Mouse (Mus musculus): Measurements from ENCODE around the gene Ppp1r13l.

Gene Ppp1r13l

DNA sequence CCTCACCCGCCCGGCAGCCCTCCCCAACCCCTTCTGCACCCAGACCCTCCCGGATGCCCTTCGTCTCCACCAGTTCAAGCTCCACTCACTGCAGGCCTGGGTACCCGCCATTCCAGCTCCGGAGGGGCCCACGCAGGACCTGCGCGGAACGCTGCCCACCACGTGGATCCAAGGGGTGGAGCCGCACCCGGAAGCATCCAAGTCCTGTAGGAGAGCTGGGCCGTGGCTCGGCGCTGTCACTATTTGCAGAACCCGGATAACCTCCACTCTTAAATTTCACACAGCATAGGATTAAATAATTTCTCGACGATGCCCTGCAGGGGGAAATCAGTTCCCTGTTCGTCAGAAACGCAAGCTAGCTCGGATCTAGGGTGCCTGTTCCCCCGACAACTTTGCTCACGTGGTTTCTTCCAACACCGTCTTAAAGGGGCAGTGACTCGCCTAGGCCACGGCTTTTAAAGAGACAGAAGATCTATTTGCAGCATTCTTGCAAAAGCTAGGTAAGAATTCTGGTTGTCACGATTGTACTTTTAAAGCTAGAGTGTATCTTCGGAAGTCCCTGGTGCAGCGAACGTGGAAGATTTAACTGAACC lies at the start of gene Ppp1r13l, which contains the start of gene Cd3eap:
Ppp1r13l (plus strand) TSS at position 451 of the 593 bp plus-strand sequence.
Cd3eap (minus strand) TSS at position 185 of the 593 bp plus-strand sequence.
- DNase-seq, result peak; percentile 89

DNA sequence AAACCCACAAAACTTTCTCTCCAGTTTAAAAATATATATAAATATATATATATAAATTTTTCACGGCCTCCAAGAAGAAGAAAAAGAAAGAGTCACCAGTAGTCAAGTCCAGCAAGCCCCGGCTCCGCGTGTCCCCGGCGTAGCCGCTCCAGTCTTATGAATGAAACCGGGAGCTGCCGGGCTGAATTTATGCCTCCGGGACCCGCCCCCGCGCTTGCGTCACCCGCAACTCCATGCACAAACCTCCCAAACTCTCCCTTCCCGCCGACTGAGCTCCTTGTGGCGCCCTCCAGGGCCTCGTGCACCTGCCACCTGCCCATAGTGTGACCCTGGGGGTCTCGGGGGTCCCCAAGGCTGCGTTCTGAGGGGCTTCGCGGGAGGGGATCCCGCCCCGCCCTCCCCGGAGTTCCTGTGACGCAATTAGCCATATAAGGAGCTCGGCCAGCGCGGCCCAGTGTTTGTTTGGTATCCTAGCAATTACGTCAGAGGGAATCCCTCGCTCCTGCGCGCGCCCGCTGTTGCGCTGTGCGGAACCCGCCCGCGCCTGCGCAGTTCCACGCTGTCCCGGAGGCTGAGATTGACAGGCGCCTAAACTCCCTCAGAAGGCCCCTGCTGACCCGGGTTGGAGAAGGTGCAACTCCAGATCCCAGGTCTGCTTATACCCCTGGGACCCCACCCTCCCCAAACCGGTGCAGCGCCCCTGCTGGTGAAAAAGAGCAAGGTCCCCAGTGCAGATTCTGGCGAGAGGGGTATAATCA lies 49.5 kb upstream of the Ppp1r13l start, which contains the start of gene Fosb:
Fosb (minus strand) TSS at position 168 of the 758 bp plus-strand sequence.
- DNase-seq, result peak; percentile 95

GRCm38 (mm10) chr7:19311991-19312390 lies 47.6 kb upstream of the Ppp1r13l start:
- DNase-seq, result no peak

DNA sequence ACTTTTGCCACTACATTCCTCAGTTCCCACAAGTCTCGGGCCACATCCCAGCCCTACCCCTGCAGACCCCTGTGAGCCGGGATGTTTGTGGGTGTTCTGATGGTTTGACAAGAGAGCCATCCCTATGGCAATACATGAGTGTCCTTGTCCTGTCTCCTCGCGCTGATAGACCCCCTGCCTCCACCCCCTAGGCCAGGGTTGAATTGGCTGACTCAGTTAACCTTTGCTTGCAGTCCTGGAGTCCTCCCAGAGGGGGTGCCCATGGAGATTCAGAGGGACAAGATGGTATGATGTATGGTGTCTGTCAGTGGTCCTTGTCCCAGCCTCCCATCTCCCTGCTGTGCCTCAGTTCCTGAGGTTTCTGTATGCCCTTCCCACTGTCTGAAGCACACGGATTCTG lies 45.5 kb upstream of the Ppp1r13l start:
- no peak for DNase-seq

GRCm38 (mm10) chr7:19316451-19317161 lies 42.9 kb upstream of the Ppp1r13l start:
- no peak for DNase-seq

DNA sequence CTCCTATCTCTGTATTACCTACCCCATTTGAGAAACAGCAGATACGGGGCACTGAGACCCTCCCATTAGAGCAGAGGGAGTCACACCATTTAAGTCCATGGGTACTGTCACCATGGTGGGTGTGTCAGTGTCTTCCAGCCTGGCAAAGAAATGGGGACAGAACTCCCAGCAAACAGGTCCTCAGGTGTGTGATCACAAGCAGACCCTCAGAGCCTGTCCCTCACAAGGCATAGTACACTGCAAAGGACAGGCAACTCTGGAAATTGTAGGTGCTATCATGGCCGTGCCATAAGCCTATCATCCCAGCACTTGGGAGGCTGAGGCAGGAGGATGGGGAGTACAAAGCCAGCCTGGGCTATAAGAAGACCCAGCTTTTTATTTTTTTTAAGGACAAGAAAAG lies 41.3 kb upstream of the Ppp1r13l start:
- DNase-seq, result no peak

DNA sequence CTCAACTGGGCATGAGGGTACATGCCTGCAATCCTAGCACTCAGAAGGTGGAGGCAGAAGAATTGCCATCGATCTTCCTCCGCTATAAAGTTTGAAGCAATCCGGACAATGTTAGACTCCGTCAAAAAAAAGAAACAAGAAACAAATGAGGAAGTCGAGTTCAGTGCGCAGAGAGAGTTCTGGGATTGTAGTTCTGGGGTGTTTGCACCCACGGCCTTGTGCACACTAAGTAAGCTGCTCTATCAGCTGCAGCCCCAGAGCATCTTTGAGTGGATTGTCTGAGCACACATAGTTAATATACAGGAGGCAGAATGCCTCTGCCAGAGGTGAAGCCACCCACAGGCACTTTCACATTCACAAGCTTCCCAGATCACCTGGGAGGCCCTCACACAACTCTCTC lies 40.9 kb upstream of the Ppp1r13l start:
- no peak for DNase-seq

DNA sequence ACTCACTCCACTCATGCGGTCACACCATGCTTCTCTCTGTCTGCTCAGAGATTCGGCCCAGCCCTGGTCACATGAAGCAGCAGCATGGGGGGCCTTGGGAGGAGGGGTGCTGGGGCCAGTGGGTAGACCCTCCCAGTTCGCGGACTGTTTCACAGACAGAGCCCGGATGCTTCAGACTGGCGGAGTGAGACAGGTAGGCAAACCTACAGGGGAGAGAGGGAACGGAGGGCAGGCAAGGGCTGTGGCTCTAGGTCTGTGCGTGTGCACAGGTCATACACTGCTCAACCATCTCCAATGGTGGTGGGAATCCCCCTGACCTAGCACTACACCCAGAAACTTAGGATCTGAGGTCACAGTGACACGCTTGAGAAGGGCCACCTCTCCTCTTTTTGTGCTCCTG lies 40.1 kb upstream of the Ppp1r13l start:
- no peak for DNase-seq

- peak; percentile 89 for DNase-seq
Measured at GRCm38 (mm10) chr7:19319906-19320305, 39.6 kb upstream of the Ppp1r13l start.

GRCm38 (mm10) chr7:19320637-19321036 lies 38.9 kb upstream of the Ppp1r13l start:
- DNase-seq, result no peak

DNA sequence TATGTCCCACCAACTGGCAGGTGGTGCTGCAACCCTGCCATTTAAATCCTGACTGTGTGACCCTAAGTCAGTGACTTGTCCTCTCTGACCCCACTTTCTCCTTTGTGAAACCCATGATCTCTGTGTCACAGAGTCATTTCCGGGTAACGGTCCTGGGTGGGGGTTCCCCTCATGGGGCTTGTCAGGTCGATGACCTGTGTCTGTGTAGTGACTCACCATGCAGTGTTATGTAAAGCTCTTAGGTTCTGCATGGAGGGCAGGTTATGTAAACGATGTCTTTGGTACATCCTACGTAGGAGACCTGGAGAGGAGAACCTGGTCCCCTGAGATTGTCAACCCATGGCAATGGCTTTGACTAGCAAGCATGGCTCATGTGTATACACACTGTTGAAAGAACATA lies 38.1 kb upstream of the Ppp1r13l start:
- DNase-seq, result no peak

GRCm38 (mm10) chr7:19322489-19322888 lies 37.1 kb upstream of the Ppp1r13l start:
- DNase-seq, result no peak

DNA sequence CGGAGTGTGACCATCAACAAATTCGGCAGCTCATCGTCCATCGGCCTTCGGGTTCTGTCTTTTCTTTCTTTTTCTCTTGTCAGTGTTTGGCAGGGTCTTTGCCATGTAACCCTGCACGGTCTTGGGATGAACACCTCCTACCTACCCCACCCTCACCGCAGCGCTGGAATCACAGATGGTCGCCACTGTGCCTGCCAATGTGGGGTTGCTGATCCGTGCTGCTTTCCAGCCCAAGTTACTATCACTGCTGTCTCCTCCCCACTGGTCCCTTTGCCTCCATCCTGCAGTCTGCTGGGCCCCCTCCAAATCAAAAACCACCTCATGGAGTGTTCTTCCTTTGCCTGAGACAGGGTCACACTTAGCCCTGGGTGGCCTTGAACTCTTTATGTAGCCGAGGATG lies 35.3 kb upstream of the Ppp1r13l start:
- no peak for DNase-seq

DNA sequence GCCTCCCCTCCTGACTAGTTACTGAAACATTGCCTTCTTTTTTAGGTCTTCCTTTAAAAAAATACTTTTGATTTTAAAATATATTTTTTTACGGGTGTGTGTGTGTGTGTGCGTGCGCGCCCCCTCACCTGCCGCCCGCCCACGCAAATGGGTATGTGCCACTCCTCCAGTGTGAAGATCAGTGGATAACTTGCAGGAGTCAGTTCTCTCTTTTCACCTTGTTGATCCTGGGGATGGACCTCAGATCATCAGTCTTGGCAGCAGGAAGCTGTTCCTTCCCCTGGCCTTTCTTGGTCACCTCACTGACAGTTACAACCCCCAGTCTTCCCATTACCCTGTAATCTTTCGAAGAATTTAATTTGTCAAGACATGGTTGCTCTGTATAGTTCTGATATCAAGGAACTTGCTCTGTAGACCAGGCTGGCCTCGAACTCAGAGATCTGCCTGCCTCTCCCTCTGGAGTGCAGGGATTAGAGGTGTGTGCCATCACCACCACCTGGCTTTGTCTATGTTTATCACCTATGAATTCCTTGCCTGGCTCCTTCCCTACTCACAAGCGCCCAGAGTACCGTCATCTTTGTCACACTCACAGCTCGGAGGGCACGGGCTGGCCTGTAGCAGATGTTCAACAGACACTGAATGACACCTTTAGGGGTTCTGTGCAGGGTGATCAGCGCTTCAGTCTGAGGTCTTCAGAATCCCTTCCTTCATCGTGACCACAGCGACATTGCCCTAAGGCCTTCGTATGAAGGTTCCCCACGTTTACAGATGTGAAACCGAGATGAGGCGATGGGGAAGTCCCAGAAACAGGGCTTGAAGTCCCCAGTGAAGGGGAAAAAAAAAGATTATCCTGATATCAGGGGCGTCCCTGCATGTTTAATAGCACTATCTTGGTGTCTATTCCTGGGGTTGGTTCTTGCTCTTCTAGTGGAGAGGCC lies 34.0 kb upstream of the Ppp1r13l start:
- DNase-seq, result no peak

DNA sequence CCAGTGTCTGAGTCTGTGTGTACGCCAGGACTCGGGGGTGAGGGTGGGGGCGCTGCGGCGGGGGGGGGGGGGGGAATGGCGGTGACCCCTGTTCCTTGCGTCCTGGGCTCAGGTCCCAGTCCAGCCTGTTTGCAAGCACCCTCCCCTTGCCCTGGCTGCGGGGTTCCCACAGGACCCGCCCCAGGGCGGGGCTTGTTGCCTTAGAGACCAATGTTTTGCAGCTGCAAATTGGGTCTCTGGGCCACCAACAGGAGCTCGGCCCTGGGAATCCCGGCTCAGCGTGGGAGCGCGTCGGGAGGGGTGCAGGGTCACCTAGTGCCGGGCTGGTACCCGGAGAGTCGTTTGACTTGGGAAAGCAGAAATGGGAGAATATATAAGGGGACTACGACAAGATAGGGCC lies 33.2 kb upstream of the Ppp1r13l start:
- DNase-seq, result peak; percentile 56

DNA sequence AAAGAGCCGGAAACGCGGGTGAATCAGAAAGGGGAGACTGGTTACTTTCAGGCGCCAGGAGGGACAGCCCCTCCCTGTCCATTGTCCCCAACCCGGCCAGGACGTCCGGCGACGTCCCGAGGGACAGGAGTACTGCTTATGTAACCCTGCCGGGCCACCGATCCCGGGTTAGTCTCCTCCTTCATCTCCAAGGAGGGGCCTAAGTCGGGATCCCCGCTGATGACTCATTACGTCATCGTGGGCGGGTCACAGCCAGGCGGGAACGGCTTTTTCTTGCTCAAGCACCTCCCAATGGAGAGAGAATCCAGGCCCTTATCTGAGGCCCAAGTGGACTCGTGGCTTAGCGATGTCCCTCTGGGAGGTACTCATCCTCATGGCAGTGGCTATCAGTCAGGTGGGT lies 32.4 kb upstream of the Ppp1r13l start:
- DNase-seq, result peak; percentile 79

DNA sequence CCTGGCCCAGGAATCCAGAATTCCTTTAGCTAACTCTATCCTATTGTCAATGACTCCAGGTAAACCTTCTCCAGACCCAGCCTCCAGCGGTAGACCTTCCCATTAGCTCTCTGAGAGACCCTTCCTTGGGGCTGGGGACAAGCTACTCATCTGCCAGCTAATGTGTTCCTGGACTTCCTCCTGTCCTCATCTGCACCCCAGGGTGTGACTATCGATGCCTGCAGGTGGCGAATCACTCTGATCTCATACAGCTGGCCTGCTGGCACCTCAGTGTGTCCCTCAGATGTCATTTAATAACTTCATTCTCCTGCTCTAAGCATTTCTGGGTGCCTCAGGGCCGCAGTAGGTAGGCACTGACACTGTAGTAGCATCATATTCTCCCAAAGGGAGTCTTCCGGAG lies 31.8 kb upstream of the Ppp1r13l start:
- no peak for DNase-seq

- no peak for DNase-seq
Measured at GRCm38 (mm10) chr7:19328425-19328824, 31.1 kb upstream of the Ppp1r13l start.

GRCm38 (mm10) chr7:19331910-19332309 lies 27.6 kb upstream of the Ppp1r13l start:
- no peak for DNase-seq

- DNase-seq, result peak; percentile 78
Measured at GRCm38 (mm10) chr7:19332709-19333352, 26.7 kb upstream of the Ppp1r13l start.

- no peak for DNase-seq
Measured at GRCm38 (mm10) chr7:19335583-19335982, 24.0 kb upstream of the Ppp1r13l start.

- no peak for DNase-seq
Measured at GRCm38 (mm10) chr7:19337122-19337521, 22.4 kb upstream of the Ppp1r13l start.
